Mouse (Mus musculus) urinary bladder, postnatal 25 days (tissue): ENCODE results near the gene Setd1b.
A peak's percentile ranks its signal among the peaks of the same experiment; 100 is the strongest.

Experiments used
- DNase-seq: peaks from one replicate; pipeline ENCODE4 v3.0.0; 2022; ENCODE audit warnings: low spot score

Gene Setd1b

DNA sequence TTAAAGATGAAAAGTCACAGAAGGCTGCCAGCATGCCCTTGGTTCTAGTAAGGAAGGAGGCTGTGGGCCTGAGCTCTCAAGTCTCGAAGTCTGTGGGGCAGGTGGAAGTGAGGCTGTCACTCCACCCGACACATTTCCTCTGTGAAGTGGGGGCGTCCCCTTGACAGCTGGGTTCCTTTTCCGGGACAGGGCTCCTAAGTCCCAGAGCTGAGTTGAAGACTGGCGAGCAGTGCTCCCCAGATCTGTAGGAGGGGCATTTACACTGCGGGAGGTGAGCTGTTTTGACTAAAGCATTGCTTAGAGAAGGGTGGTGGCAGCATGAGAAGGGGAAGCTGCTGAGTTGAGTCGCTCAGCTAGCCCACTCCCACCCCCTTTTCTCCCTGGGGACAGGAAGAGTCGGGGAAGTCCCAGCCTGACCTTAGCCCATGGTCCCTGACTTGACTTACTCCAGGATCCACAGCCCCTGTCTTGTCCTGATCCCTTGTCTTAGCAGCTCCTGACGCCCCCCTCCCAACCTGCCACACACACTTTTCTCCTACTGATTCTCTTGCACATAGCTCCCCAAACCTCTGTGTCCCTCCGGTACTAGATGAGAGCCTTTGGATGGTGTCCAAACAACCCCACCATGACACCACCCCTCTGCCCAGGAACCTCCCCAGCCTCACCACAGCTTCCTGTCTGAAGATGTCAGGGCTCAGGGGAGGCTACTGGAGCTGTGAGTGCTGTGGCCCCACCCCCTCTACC, 13.4 kb upstream of the Setd1b start:
- no peak for DNase-seq

DNA sequence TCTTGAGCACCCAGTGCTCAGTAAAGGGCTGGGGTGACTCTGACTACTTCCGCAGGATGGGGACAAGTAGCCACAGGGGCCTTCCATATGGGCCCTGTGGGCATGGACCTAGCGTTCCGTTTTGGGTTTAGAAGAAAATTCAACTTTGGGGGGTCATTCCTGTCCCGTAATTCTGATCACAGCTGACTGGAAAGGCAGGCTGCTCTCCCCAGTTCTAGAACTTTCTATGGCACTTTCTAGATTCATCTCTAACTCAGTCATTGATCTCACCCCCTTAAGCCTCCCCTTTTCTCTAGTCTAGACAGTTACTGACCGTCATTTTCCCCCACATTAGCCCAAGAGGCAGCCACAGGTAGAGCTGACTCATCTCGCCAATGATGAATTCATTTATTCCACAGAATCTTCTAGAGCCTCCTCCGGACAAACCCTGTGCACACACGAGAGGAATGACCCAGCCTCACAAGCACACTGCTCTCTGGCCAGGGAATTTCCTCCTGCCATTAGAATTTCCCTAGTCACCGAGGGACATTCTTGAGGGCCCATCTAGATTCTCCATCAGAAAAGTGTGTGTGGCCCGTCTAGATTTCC, 12.7 kb upstream of the Setd1b start:
- DNase-seq: no peak

DNA sequence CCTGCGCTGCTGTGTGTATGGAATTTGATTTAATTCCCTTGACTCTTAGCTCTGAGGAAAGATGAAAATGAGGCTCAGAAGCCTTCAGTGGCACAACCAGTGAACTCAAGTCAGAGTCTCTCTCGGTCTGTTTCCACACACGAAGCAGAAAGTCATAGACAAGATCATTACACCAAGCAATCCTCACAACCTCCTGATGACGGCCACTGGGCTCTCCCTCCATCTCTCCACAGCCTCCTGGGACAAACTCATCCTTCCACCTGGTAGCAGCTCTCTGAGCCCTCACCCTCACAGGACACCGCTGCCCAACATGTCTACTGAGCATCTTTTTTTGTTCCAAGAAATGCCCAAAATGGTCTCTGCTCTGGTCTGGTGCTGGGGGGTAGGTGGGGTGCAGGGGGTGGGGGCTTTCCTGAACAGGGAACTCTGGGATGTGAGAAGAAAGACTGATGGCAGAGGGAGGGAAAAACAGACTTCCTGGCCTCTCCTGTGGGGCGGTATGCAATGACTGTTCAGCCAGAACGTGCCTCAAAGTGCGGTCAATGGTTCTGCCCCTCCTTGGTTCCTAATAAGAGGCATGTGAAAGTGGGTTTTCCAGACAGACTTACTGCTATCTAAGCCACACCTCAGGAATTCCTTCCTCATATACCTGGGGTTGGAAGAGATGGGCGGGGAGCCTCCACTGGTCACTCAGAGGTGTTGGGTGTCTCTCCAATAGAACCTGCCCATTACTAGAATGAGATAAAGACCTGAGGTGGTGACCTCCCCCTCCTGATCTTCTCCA, 11.8 kb upstream of the Setd1b start:
- DNase-seq: no peak

DNA sequence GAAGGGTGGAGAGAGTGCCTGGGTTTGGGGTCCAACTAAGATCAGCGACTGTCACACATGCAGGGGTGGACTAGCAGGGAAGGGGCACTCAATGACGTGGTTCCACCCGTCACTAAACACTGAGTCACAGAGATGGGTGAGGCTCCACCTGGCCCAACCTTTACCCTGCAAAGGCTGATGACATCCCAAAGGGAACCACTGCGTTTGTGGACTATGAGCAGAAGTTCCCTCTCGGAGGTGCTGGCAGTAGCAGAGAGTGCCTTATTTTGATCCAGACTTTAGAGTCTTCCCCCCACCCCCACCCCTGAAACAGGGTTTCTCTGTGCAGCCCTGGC, 11.2 kb upstream of the Setd1b start:
- no peak for DNase-seq

DNA sequence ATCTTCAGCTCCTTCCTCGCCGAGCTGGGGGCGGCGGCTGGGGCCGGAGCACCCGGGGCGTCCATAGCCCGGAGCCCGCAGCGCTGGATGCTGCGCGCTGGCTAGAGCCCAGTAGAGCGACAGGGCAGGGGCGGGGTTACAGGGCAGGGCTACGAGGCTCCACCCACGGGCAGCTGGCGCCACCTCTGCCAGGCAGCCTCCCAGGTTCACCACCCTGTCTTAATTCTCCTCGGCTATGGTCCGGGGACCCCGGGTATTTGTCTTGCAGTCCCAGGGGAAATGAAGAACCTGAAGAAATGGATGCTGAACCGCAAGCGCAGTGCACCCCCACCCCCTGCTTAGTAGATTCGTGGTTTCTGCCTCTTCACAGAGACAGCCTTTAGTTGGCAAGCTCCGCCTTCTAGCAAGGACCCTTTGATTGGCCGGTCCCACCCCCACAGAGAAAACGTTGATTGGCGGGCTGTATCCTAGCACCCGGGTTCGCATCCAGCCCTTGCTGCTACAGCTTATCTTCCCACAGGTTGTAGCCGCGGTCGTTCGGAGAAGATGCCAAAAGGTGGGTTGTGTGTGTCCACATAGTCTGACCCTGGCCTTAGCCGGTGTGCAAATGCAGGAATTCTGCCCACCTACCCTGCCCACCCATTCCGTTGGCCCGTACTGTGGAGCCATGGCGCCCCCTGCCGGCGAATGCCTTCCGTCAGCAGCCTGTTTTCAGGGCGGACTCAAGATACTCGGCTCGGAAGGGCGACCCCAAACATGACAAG, 9.5 kb upstream of the Setd1b start, which contains the start of gene Rhof:
TSS of gene Rhof (minus strand) at position 385 of the 764 bp plus-strand sequence.
- DNase-seq: peak; percentile 84

DNA sequence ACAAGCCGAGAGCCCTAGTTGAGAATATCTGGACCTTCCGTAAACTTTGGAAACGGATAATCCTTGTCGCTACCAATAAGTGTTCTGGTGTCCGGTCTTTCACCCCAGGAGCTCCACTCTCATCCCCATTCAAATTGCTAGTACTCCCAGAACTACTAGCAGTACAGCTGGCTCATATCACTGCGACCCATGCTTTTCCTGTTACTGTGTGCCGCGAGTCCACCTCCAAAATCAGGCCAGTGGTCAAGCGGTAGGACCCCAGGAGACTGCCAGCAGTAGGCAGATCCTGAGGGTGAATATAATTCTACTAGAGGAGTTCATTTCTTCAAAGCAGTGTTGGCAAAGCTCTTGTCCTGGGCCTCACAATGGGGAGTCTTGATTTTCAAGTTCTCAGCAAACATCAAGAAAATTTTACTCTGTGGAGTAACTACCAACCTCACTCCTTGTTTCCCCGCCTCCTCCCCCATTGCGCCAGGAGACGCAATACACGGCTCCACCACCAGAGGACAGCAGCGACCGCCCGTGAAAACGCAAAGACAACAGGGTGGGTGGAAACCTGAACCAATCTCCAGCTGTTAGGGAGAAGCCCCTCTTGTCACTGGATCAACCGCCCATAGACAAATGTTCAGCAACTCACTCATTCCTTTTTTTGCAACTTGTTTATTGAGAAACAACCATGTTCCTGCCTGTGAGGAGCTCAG, 8.8 kb upstream of the Setd1b start:
- peak; percentile 83 for DNase-seq

DNA sequence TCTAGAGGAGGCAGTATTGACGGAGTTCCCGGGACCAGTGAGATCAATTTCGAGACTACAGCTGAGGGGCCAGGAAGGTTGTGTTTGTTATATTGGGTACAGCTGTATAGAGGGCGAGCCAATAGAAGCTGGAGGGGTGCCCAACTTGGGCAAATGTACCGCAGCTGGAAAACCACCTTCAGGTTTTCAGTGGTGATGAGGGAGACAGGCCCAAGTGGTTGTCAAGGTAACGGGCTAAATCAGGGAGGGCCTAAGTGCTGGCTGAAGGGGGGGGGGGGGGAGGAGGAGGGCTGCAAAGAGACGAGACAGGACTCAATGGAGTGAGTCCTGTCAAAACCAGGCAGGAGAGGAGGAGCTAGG, 8.2 kb upstream of the Setd1b start:
- no peak for DNase-seq

DNA sequence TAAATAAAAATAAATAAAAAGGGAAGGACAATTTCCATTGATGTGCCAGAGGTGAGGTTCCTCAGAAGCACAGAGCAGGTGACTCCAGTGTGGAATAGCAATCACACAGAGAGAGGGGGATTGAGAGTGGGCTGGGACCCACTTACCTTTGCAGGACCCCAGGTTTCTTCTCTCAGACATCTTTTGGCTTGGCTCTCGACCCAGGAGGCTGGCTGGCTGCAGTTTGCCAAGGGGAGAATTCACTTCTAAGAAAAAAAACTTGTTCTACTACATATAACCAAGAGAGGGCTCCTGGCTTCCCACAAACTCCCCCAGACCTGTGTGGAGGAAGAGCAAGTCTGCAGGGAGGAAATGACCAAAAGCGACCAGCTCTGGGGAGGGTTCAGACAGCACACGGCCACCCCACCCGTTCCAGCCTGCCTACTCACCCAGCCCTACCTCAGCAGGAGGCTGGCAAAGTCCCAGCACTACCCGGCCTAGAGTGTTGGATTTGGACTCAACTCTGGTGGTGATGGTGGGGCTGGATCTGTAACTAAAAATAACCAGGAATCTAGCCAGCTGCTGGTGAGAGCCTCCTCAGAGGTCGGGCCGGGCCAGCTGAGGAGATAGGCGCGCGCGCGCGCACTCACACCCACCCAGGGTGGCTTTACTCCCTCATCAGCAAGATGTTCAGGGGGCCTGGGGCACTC, 7.7 kb upstream of the Setd1b start:
- peak; percentile 39 for DNase-seq

DNA sequence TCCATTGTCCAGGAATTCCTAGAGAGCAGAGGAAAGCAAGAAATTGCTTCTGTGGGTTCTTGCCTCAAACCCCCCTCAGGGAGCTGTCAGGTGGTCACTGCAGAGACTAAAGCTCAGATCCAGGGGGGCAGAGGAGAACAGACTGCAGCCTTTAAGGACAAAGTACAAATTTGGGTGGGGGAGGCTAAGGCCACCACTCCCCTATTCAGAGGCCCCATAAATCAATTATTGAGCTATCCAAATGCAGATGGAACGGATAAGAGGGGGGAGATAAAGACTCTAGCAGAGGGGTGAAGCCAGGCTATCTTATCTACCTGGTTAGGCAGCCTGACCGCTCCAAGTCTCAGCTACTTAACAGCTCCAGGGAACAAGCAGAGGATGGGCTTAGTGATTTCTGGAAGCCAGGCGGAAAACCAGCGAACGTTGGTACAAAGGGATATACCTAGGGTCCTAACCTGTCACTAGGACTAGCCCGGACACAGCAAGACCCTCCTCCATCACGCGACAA, 7.1 kb upstream of the Setd1b start:
- DNase-seq: no peak

DNA sequence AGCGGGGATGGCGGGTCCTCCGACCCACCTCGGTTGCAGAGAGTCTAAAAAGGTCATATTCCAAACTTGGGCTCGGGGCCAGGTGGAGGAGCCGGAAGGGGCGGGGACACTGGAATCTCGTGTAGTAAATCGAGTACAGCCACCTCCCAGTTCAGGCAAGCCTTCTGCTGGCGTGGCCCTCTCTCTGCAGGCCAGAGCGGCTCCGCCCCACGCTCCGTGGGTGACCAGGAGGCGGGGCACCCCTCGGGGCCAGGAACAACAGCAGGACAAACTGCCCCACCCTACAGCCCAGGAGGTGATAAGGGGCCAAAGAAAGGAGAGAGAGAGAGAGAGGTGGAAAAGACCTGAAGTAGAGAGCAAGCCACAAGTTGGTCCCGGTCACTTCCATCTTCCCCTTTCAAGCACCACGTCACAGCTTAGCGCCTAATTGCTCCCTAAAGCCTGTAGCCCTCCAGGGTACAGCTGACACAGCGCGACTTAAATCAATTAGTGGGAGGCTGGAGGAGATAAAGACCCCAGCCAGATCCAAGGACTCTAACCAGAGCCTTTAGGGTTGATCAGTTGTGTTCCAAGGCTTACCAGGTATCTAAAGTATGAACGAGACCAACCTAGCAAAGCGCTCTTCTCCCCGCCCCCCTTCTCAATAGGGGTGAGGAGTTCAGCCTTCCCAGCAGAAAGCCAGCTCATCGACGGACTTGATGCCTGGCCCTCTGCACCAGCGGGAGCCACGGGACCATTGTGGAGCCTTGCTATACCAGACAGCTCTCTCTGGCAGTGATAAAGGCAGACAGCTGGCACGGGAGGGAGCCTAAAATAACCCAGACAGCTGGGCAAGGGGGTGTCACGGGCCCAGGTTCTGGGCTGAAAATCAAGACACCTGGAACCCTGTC, 6.3 kb upstream of the Setd1b start:
- DNase-seq: peak; percentile 84

DNA sequence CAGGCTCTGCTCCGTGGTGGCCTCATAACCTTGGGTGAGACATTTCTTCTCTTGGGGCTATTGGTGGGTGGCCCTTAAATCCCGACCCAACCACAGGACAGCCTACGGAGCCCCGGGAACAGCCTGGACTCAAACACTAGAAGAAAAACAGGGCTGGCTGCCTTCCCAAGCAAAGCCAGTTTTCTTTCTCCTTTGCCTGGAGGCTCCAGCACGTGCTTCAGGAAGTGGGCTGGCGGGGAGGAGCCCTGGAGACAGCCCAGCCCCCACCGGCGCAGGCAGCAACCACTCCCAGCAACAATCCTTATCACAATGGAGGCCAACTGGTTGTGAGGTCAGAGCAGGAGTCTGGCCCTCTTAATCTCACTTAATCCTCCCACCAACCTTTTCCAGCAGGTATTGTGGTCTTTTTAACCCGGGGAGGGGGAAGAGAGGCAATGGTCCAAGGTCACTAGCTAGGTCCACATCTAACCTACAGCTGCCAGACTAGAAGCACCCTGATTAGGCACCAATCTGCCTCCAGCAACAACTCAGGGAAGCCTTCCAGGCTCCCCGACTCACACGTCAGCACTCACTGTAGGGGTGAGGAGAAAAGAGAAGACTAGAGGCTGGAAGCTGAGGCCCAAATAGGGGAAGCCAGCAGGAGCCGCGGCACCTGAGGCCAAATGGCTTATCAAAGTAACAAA, 5.5 kb upstream of the Setd1b start:
- peak; percentile 88 for DNase-seq

DNA sequence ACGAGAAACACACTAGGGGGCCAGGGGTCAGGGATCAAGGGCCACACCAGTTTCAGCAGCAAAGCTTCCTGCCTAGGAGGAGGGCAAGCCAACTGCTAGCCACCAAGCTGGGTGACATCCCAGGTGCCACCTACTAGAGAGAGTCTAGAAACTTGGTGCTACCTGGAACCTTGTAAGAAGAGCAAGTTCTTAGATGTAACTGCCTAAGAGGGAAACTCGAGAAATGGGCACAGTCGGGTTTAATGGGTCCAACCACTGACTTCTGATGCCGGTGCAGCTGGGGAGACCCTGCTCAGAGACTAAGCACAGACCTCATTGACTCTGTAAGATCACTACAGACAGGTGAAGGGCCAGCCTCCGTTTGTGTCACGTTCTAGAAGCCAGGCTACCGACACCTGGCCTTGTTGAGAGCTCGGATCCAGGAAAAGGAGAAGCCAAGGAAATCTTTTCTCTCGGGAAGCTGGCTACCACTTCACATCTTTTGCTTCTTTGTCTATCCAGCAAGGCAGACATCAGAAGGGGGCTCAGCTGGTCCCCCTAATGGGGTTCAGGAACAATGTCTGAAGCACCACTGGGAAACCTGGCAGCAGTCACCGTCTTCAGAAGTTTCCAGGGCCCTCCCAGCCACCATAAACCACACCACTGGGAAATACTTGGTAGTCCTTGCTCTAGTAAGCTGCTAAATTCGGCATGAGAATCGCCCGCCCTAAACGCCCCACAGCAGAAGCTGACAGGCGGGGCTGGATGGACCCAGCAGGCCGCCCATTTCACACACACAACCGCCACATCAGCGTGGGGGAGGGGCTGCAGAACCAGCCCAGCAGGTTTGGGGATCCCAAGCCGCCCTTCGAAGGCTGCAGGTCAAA, 4.7 kb upstream of the Setd1b start:
- DNase-seq: peak; percentile 92

DNA sequence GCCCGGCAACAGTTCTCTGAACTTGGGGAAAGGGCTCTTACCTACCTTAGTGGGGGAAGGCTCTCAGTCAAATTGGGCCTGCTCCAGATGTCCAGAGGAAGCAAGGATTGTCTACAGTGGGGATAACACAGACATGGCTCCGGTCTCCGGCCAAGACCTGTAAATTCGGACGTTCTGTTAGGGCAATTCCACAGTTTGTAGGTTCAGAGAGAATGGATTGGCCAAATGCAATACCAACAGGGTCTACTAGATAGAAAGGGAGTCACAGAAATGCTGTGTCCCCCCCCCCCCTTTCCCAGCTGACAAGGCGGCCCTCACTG, 4.1 kb upstream of the Setd1b start:
- DNase-seq: no peak

DNA sequence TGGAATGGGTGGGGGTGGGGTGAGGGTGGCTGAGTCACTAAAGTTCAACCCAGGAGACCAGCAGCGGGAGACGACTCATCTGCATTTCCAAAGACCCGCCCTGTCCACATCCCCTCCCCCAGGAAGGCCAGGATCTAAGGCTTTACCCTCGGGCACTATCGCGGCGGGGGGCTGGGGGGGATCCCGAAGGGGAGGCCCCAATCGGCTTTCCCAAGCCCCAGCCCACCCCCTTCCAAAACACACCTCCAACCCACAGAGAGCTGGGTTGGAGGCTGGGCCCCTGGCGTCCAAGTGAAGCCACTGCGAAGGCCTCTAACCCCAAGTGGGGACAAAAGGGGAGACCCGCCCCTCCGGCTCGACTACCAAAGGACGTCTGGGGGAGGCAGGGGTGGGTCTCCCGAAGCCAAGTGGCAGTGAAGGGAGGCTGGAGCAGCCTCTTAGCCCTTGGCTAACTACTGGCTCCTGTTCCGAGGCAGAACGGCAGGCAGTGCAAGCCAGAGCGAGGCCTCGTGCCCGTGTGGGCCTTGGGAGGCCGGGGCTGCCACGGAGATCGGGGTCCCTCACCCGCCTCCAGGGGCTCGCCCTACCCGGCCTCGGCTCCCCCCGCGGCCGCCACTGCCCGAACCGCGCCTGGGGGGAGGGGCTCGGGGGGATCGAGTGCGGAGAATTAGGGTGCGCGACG, 3.6 kb upstream of the Setd1b start:
- DNase-seq: peak; percentile 67

DNA sequence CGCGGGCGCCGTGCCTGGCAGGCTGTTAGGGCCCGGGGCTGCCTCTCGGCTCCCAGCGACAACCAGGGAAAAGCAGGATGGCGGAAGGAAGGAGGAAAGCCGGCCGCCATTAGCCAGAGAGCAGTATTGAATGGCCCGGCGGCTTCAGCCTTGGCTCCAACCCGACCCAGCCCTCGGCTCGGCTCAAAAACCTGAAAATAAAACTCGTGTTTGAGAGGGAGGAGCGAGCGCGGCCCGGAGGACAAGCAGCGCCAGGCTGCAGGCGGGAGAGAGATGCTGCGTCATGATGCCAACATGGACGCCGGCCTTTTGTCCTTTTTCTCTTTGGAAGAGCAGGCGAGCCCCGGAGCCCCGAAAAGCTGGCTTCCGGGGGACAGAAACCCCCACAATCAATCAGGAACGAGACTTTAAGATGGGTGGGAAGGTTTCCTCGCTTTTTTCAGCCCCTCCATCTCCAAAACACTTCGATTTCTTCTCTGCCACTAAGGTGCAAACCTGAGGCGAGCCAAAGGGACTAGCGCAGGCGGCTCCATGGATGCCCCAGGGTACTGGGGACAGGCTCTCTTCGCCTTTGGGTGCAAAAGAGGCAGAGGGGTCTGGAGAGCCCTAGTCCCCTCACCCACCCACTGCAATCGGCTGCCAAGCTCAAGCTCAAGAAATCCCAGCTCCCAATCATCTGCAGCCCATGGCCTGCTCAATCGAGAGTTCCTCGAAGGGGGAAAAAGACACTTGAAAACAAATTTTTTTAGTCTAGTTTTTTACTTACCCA, 2.9 kb upstream of the Setd1b start:
- peak; percentile 69 for DNase-seq

DNA sequence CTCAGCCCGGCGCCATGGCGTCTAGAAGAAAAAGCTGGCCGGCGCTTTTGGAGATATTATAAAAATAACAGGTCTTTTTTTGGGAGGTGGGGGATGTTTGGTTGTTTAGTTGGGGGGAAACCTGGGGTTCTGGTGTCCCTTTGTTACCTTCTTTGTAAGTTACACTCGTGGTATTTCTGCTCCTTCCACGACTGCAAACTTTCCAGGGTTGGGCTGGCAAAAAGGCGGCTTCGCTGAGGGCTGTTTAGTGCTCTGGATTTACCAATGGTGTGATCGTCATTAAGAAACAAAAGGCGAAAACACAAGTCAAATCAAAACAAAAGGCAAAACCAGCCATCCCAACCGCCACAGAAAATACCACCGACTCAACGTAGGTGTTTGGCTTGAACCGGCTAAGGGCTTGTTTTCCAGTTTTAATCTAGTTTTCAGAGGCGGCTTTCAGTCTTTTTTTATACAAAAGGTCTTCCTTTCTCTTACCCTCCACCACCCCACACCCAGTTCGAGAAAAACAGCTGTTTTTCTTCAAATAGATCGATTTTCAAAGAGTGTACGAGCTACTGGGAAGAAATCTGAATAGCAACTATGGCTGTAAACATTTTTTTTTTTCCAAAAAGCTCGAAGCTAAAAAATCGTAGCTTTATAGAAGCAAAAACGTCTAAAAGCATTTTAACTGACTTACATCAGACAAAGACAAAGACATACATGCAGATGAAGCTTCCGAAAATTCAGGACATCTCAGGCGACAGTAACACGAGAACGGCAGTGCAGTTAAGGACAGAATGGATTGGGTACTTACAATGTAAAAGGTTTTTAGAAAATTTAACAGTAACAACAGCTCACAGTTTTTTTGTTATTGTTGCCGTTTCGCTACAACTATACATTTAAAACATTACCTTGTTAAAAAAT, 2.0 kb upstream of the Setd1b start:
- DNase-seq: no peak
